Mouse (Mus musculus) cerebellum, postnatal 14 days (tissue): ENCODE measurements at regions not wholly inside any gene's neighbourhood (a gene's known extent, or its start where the extent isn't known, plus 50 kb on each side); places are given as distances from the start of the nearest gene placed in this dataset.

ENCODE experiments used
- DNase-seq, 2 experiments: peaks; one replicate each; pipeline ENCODE4 v3.0.0; 2021; ENCODE audit warnings: mixed read lengths in 2 of 2

- DNase-seq = no peak
These were observed 89.8 kb downstream of the Kif26a start for GRCm38 (mm10) chr12:112235841-112236240.

GRCm38 (mm10) chr12:112237061-112237490 lies 91.1 kb downstream of the Kif26a start:
- no peak for DNase-seq

GRCm38 (mm10) chr12:112238834-112239233 lies 92.8 kb downstream of the Kif26a start:
- no peak for DNase-seq

- DNase-seq = peak in 1 of 2 experiments; percentile 28
These were observed 95.7 kb downstream of the Kif26a start for GRCm38 (mm10) chr12:112241740-112242171.

GRCm38 (mm10) chr12:112243231-112243630 lies 97.2 kb downstream of the Kif26a start:
- no peak for DNase-seq

- no peak for DNase-seq
These were observed 104.9 kb downstream of the Kif26a start for GRCm38 (mm10) chr12:112250894-112251293.

- DNase-seq = peak; percentile 68 to 69
These were observed 107.5 kb downstream of the Kif26a start for GRCm38 (mm10) chr12:112253461-112253860.

- DNase-seq = no peak
These were observed 109.2 kb downstream of the Kif26a start for GRCm38 (mm10) chr12:112255223-112255622.

- DNase-seq = no peak
These were observed 111.7 kb downstream of the Kif26a start for GRCm38 (mm10) chr12:112257691-112258090.

GRCm38 (mm10) chr12:112263283-112264056 lies 117.5 kb downstream of the Kif26a start:
- DNase-seq = peak; percentile 94 to 95

- DNase-seq = no peak
These were observed 118.2 kb downstream of the Kif26a start for GRCm38 (mm10) chr12:112264201-112264600.

- DNase-seq = no peak
These were observed 119.4 kb downstream of the Kif26a start for GRCm38 (mm10) chr12:112265289-112265969.

- DNase-seq = no peak
These were observed 128.0 kb downstream of the Kif26a start for GRCm38 (mm10) chr12:112274026-112274425.

GRCm38 (mm10) chr12:112274756-112275155 lies 128.7 kb downstream of the Kif26a start:
- DNase-seq = no peak

GRCm38 (mm10) chr12:112276651-112277050 lies 130.6 kb downstream of the Kif26a start:
- no peak for DNase-seq

GRCm38 (mm10) chr12:112277511-112277910 lies 131.5 kb downstream of the Kif26a start:
- no peak for DNase-seq

GRCm38 (mm10) chr12:112285096-112285495 lies 139.1 kb downstream of the Kif26a start:
- no peak for DNase-seq

GRCm38 (mm10) chr12:112288786-112289185 lies 142.8 kb downstream of the Kif26a start:
- DNase-seq = no peak

GRCm38 (mm10) chr12:112290299-112290698 lies 144.3 kb downstream of the Kif26a start:
- peak; percentile 59 to 67 for DNase-seq

GRCm38 (mm10) chr12:112291748-112292561 lies 145.9 kb downstream of the Kif26a start:
- DNase-seq = no peak

GRCm38 (mm10) chr12:112293105-112293504 lies 147.1 kb downstream of the Kif26a start:
- no peak for DNase-seq

- DNase-seq = no peak
These were observed 149.4 kb downstream of the Kif26a start for GRCm38 (mm10) chr12:112295337-112295941.

GRCm38 (mm10) chr12:112298521-112298920 lies 152.5 kb downstream of the Kif26a start:
- no peak for DNase-seq
